Mouse (Mus musculus) neural tube, embryonic 11.5 days (tissue): ENCODE measurements around the gene Akr7a5. TPM values are rescaled to one million over a fixed set of nuclear protein-coding genes. Genes with fewer than 3 reads are reported as not detected.

Experiments
- ATAC-seq: fragments of 200-750 bp; cut with Nextera tagmentation; 2 replicates; pipeline ENCODE4 v1.8.0; 2017; ENCODE audit warnings: moderate number of reproducible peaks, mild to moderate bottlenecking, moderate TSS enrichment, moderate library complexity; ENCODE audit not compliant: insufficient read depth, low FRiP score, low TSS enrichment
- DNase-seq: peaks from one replicate; pipeline ENCODE4 v3.0.0-alpha.2; 2015; ENCODE audit warnings: low spot score
- H3K27ac ChIP-seq: fragments of 300-500 bp; sonication (generic); 2 replicates; pipeline ENCODE4 v1.5.1; 2014; ENCODE audit warnings: low read depth, mild to moderate bottlenecking, low read length
- H3K27me3 ChIP-seq: fragments of 300-500 bp; sonication (generic); 2 replicates; pipeline ENCODE4 v1.6.1; 2014; ENCODE audit warnings: mild to moderate bottlenecking, low read length, mixed read lengths; ENCODE audit not compliant: control insufficient read depth, insufficient read depth
- H3K36me3 ChIP-seq: fragments of 300-500 bp; sonication (generic); 2 replicates; pipeline ENCODE4 v1.6.1; 2014; ENCODE audit warnings: mild to moderate bottlenecking, low read length, moderate library complexity, mixed read lengths; ENCODE audit not compliant: control insufficient read depth, insufficient read depth
- H3K4me1 ChIP-seq: fragments of 300-500 bp; sonication (generic); 2 replicates; pipeline ENCODE4 v1.6.1; 2014; ENCODE audit warnings: low read length, mixed read lengths; ENCODE audit not compliant: control insufficient read depth, insufficient read depth
- H3K4me2 ChIP-seq: fragments of 300-500 bp; sonication (generic); 2 replicates; pipeline ENCODE4 v1.6.1; 2014; ENCODE audit warnings: low read depth, mild to moderate bottlenecking, moderate library complexity
- H3K4me3 ChIP-seq: fragments of 300-500 bp; sonication (generic); 2 replicates; pipeline ENCODE4 v1.5.1; 2014; ENCODE audit warnings: low read depth, low read length
- H3K9ac ChIP-seq: fragments of 300-500 bp; sonication (generic); 2 replicates; pipeline ENCODE4 v1.6.1; 2014; ENCODE audit warnings: mild to moderate bottlenecking, low read length
- H3K9me3 ChIP-seq: fragments of 300-500 bp; sonication (generic); 2 replicates; pipeline ENCODE4 v1.6.1; 2016; ENCODE audit warnings: low read length; ENCODE audit not compliant: control insufficient read depth
- WGBS: fragments of 180-500 bp; shearing (Covaris S2); extraction: QIAGEN DNeasy Blood & Tissue Kit; methylation state at CpG from one replicate; pipeline ENCODE4 v1.1.7; 2014; 5-methylcytosine and 5-hydroxymethylcytosine counted together
- polyA plus RNA-seq: library from polyadenylated mRNA; unstranded; fragments of >200 nt; fragmentation: Nextera tagmentation; extraction: Ambion mirVana; gene quantifications from 2 replicates; pipeline ENCODE4 v1.2.1, GENCODE M21; 2014

The Akr7a5 gene
- polyA plus RNA-seq, 1 experiment from 2014 or later = 73.8 TPM

GRCm38 (mm10) chr4:139334631-139335295 lies 24.2 kb downstream of the Akr7a5 start:
- Histone ChIP-seq H3K27me3 (no peaks in the 10 kb centered on the region), H3K4me2 (no peak overlapping the region), H3K4me3 (no peak overlapping the region), H3K9ac (no peak overlapping the region), H3K9me3 (no peaks in the 10 kb centered on the region), H3K27ac (no peak overlapping the region), H3K36me3 (no peaks in the 10 kb centered on the region), H3K4me1 (no peaks in the 10 kb centered on the region)
- no peak for DNase-seq
- no peak for ATAC-seq
- 66% methylated on average over 7 of the region's 9 CpGs for WGBS

GRCm38 (mm10) chr4:139335507-139335906 lies 25.0 kb downstream of the Akr7a5 start:
- Histone ChIP-seq H3K9ac (no peak overlapping the region), H3K27ac (no peak overlapping the region), H3K4me2 (no peak overlapping the region), H3K4me1 (no peaks in the 10 kb centered on the region), H3K4me3 (no peak overlapping the region), H3K27me3 (no peaks in the 10 kb centered on the region), H3K9me3 (no peaks in the 10 kb centered on the region), H3K36me3 (no peaks in the 10 kb centered on the region)
- 73% methylated on average over 7 of the region's 7 CpGs for WGBS
- DNase-seq = no peak
- no peak for ATAC-seq

GRCm38 (mm10) chr4:139336822-139337483 lies 26.4 kb downstream of the Akr7a5 start:
- ATAC-seq = no peak
- peak; percentile 74 for DNase-seq
- H3K4me2 ChIP-seq = peak overlapping the region; percentile 23; the same call in 1 of the 2 replicates
- no peaks in the 10 kb centered on the region for H3K9me3 ChIP-seq
- no peak overlapping the region for H3K4me3 ChIP-seq
- 21% methylated on average over 24 of the region's 24 CpGs for WGBS
- H3K36me3 ChIP-seq = no peaks in the 10 kb centered on the region
- H3K27ac ChIP-seq = no peak overlapping the region
- H3K27me3 ChIP-seq = no peaks in the 10 kb centered on the region
- H3K9ac ChIP-seq = no peak overlapping the region
- no peaks in the 10 kb centered on the region for H3K4me1 ChIP-seq

- WGBS = 50% methylated on average over 33 of the region's 33 CpGs
- Histone ChIP-seq H3K27me3 (no peaks in the 10 kb centered on the region), H3K36me3 (no peaks in the 10 kb centered on the region), H3K4me2 (no peak overlapping the region), H3K9me3 (no peaks in the 10 kb centered on the region), H3K27ac (no peak overlapping the region), H3K4me3 (no peak overlapping the region), H3K4me1 (no peaks in the 10 kb centered on the region), H3K9ac (no peak overlapping the region)
- ATAC-seq = no peak
- DNase-seq = no peak
These were observed 27.6 kb downstream of the Akr7a5 start for GRCm38 (mm10) chr4:139338145-139338544.

- Histone ChIP-seq H3K9ac (no peak overlapping the region), H3K4me3 (no peak overlapping the region), H3K4me1 (no peaks in the 10 kb centered on the region), H3K9me3 (no peaks in the 10 kb centered on the region), H3K27ac (no peak overlapping the region), H3K4me2 (no peak overlapping the region), H3K27me3 (no peaks in the 10 kb centered on the region), H3K36me3 (no peaks in the 10 kb centered on the region)
- 84% methylated on average over 4 of the region's 4 CpGs for WGBS
- ATAC-seq = no peak
- DNase-seq = no peak
These were observed 30.3 kb downstream of the Akr7a5 start for GRCm38 (mm10) chr4:139340835-139341234.

- H3K9ac ChIP-seq = no peak overlapping the region
- ATAC-seq (no peak), DNase-seq (no peak)
- no peak overlapping the region for H3K4me3 ChIP-seq
- no peaks in the 10 kb centered on the region for H3K9me3 ChIP-seq
- H3K27me3 ChIP-seq = no peaks in the 10 kb centered on the region
- H3K4me1 ChIP-seq = no peaks in the 10 kb centered on the region
- no peaks in the 10 kb centered on the region for H3K36me3 ChIP-seq
- H3K27ac ChIP-seq = no peak overlapping the region
- WGBS = 86% methylated on average over 7 of the region's 7 CpGs
- no peak overlapping the region for H3K4me2 ChIP-seq
These were observed 31.2 kb downstream of the Akr7a5 start for GRCm38 (mm10) chr4:139341556-139342233.

- Histone ChIP-seq H3K4me2 (no peak overlapping the region), H3K36me3 (peaks cover 5% of the 10 kb centered on the region)
- 86% methylated on average over 5 of the region's 5 CpGs for WGBS
These were observed 33.2 kb downstream of the Akr7a5 start for GRCm38 (mm10) chr4:139343718-139344117.

GRCm38 (mm10) chr4:139345416-139346019 lies 35.0 kb downstream of the Akr7a5 start:
- DNase-seq = no peak
- 77% methylated on average over 23 of the region's 23 CpGs for WGBS
- Histone ChIP-seq H3K4me3 (no peak overlapping the region), H3K27ac (no peak overlapping the region), H3K4me2 (no peak overlapping the region), H3K36me3 (peaks cover 11% of the 10 kb centered on the region), H3K4me1 (peaks cover 1% of the 10 kb centered on the region), H3K27me3 (no peaks in the 10 kb centered on the region), H3K9me3 (no peaks in the 10 kb centered on the region), H3K9ac (no peak overlapping the region)
- ATAC-seq = no peak

More at GRCm38 (mm10) chr4:139343718-139344117, 33.2 kb downstream of the Akr7a5 start:
- H3K9ac ChIP-seq = no peak overlapping the region
- H3K4me3 ChIP-seq = no peak overlapping the region
- H3K4me1 ChIP-seq = no peaks in the 10 kb centered on the region
- no peaks in the 10 kb centered on the region for H3K27me3 ChIP-seq
- DNase-seq (no peak), ATAC-seq (no peak)
- no peaks in the 10 kb centered on the region for H3K9me3 ChIP-seq
- H3K27ac ChIP-seq = no peak overlapping the region
